Mouse (Mus musculus) myocyte (in vitro differentiated cells): ENCODE data around the gene Ddx18. TPM values are rescaled to one million over a fixed set of nuclear protein-coding genes. Genes with fewer than 3 reads are reported as not detected.

Source experiments
- H3K27me3 ChIP-seq: one replicate; pipeline ENCODE4 v1.6.1; 2011; ENCODE audit not compliant: control insufficient read depth, insufficient read depth, insufficient read length
- H3K36me3 ChIP-seq: one replicate; pipeline ENCODE4 v1.6.1; 2011; ENCODE audit not compliant: control insufficient read depth, insufficient read depth
- H3K4me2 ChIP-seq: one replicate; pipeline ENCODE4 v1.6.1; 2011; ENCODE audit warnings: low read depth, control low read depth
- H3K4me3 ChIP-seq: one replicate; pipeline ENCODE4 v1.5.1; 2011; ENCODE audit warnings: mild to moderate bottlenecking, control low read depth, moderate library complexity
- H3K79me2 ChIP-seq: one replicate; pipeline ENCODE4 v1.6.1; 2011; ENCODE audit not compliant: control insufficient read depth, insufficient read depth
- H3ac ChIP-seq: one replicate; pipeline ENCODE4 v1.6.1; 2011; ENCODE audit not compliant: control insufficient read depth, insufficient read length
- CEBPB ChIP-seq: IDR thresholded peaks from 2 replicates; pipeline ENCODE4 v1.6.1; 2011; ENCODE audit warnings: mild to moderate bottlenecking, moderate library complexity; ENCODE audit not compliant: poor library complexity, insufficient read depth, severe bottlenecking
- E2F4 ChIP-seq: IDR thresholded peaks from one replicate; pipeline ENCODE4 v1.6.1; 2011; ENCODE audit warnings: mild to moderate bottlenecking, control low read depth, moderate library complexity; ENCODE audit not compliant: insufficient read depth
- MAX ChIP-seq: IDR thresholded peaks from one replicate; pipeline ENCODE4 v1.6.1; 2011; ENCODE audit warnings: low read depth, mild to moderate bottlenecking, control low read depth
- MYOD1 ChIP-seq, 3 experiments: IDR thresholded peaks; one replicate each; pipeline ENCODE4 v1.6.1; 2011; ENCODE audit warnings: control low read depth in 2 of 3, low read depth in 2 of 3, mild to moderate bottlenecking in 2 of 3, moderate library complexity in 1 of 3; ENCODE audit not compliant: insufficient read length in 2 of 3, control insufficient read depth in 1 of 3
- MYOG ChIP-seq, 3 experiments: IDR thresholded peaks; one replicate each; pipeline ENCODE4 v1.6.1; 2011; ENCODE audit warnings: control low read depth in 2 of 3, low read depth in 2 of 3, mild to moderate bottlenecking in 2 of 3; ENCODE audit not compliant: insufficient read length in 2 of 3, control insufficient read depth in 1 of 3, insufficient read depth in 1 of 3
- POLR2A ChIP-seq: IDR thresholded peaks from one replicate; pipeline ENCODE4 v1.6.1; 2011; ENCODE audit warnings: low read depth, mild to moderate bottlenecking, control low read depth, moderate library complexity; ENCODE audit not compliant: insufficient read length
- POLR2AphosphoS2 ChIP-seq: IDR thresholded peaks from one replicate; pipeline ENCODE4 v1.6.1; 2011; ENCODE audit warnings: low read depth, control low read depth; ENCODE audit not compliant: insufficient read length
- REST ChIP-seq: IDR thresholded peaks from one replicate; pipeline ENCODE4 v1.6.1; 2011; ENCODE audit warnings: mild to moderate bottlenecking, control low read depth, moderate library complexity; ENCODE audit not compliant: insufficient read depth, insufficient read length
- SRF ChIP-seq: IDR thresholded peaks from one replicate; pipeline ENCODE4 v1.6.1; 2011; ENCODE audit warnings: low read depth; ENCODE audit not compliant: control insufficient read depth, insufficient read length
- TCF12 ChIP-seq: IDR thresholded peaks from one replicate; pipeline ENCODE4 v1.6.1; 2011; ENCODE audit warnings: mild to moderate bottlenecking, control low read depth; ENCODE audit not compliant: poor library complexity, insufficient read depth, severe bottlenecking
- TCF3 ChIP-seq: IDR thresholded peaks from one replicate; pipeline ENCODE4 v1.6.1; 2011; ENCODE audit warnings: low read depth, control low read depth; ENCODE audit not compliant: insufficient read length
- USF1 ChIP-seq: IDR thresholded peaks from one replicate; pipeline ENCODE4 v1.6.1; 2011; ENCODE audit warnings: low read depth, mild to moderate bottlenecking, control low read depth, moderate library complexity
- polyA plus RNA-seq: library from polyadenylated mRNA; unstranded; fragments of >200 nt; fragmentation: generic; extraction: Trizol; gene quantifications from one replicate; pipeline ENCODE4 v1.2.1, GENCODE M21; 2012; ENCODE audit warnings: missing spikeins

The Ddx18 gene
- polyA plus RNA-seq, 1 experiment = 31.3 TPM

DNA sequence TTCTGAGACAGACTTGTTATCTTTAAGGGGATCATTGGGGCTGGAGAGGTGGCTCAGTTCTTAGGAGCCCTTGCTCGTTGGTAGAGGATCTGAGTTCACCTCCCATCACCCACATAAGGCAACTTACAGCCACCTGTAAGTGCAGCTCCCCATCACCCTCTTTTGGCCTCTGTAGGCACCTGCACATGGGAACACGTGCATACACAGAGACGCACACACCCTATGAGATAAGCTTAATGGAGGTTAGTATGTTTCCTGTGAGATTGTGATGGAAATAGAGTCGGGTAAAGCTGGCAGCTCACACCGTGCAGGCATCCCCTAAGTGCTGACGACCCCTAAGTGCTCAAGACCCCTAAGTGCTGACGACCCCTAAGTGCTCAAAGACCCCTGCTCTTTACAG lies 36.4 kb downstream of the Ddx18 start:
- Histone ChIP-seq H3K79me2 (no peaks in the 10 kb centered on the region), H3K4me2 (no peak overlapping the region), H3K4me3 (no peak overlapping the region), H3ac (no peak overlapping the region), H3K36me3 (no peaks in the 10 kb centered on the region), H3K27me3 (peaks cover 6% of the 10 kb centered on the region)
- TF ChIP-seq MYOD1 (IDR thresholded peaks at IDR 0.05; ENCODE audit: control insufficient read depth in 1 of 3, insufficient read length in 2 of 3, low read depth in 2 of 3) (no peak), SRF (no peak), MAX (no peak), E2F4 (no peak), MYOG (IDR thresholded peaks at IDR 0.05; ENCODE audit: control insufficient read depth in 1 of 3, insufficient read depth in 1 of 3, insufficient read length in 2 of 3, low read depth in 2 of 3) (no peak), POLR2A (no peak)

GRCm38 (mm10) chr1:121529286-121529685 lies 38.5 kb downstream of the Ddx18 start:
- no peak overlapping the region for H3ac ChIP-seq
- no peak overlapping the region for H3K4me3 ChIP-seq
- H3K79me2 ChIP-seq = no peaks in the 10 kb centered on the region
- no peak overlapping the region for H3K4me2 ChIP-seq
- no peaks in the 10 kb centered on the region for H3K36me3 ChIP-seq
- H3K27me3 ChIP-seq = peaks cover 6% of the 10 kb centered on the region
- TF ChIP-seq SRF = no peak

DNA sequence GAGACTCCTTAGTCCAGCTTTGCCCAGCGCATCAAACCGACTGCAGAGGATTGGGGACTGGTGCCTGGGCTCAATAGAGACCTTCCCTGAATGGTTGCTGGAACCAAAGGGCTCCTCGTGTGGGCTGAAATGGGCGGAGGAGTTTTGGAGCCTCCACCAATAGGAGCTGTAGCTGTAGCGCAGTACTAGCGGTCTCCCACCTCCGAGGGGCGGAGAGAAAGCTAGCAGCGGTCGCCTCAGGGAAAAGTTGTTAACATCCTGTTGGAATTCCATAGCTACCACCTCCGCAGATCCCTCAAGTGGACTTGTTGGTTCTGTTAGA lies 39.4 kb downstream of the Ddx18 start, which contains the start of gene Htr5b:
Gene Htr5b, minus strand, starts transcription at position 67 of the 322 bp plus-strand sequence.
- TF ChIP-seq MYOG (IDR thresholded peaks at IDR 0.05; ENCODE audit: control insufficient read depth in 1 of 3, insufficient read depth in 1 of 3, insufficient read length in 2 of 3, low read depth in 2 of 3) = no peak
- TF ChIP-seq REST = no peak
- no peak for TF ChIP-seq TCF12
- no peak for TF ChIP-seq E2F4
- no peak for TF ChIP-seq SRF
- no peak for TF ChIP-seq TCF3
- Histone ChIP-seq H3K4me2 (no peak within 1 kb of the TSS), H3K36me3 (no peaks in the 10 kb centered on the region), H3ac (no peak within 1 kb of the TSS), H3K27me3 (peaks cover 6% of the 10 kb centered on the region), H3K79me2 (no peaks in the 10 kb centered on the region), H3K4me3 (no peak within 1 kb of the TSS)

- H3K27me3 ChIP-seq = peaks cover under 1% of the 10 kb centered on the region
- H3ac ChIP-seq = no peak overlapping the region
- H3K4me2 ChIP-seq = no peak overlapping the region
- no peaks in the 10 kb centered on the region for H3K79me2 ChIP-seq
- H3K4me3 ChIP-seq = no peak overlapping the region
- TF ChIP-seq USF1 (no peak), TCF12 (no peak), SRF (no peak), E2F4 (no peak), CEBPB (no peak), MYOG (IDR thresholded peaks at IDR 0.05; ENCODE audit: control insufficient read depth in 1 of 3, insufficient read depth in 1 of 3, insufficient read length in 2 of 3, low read depth in 2 of 3) (no peak), TCF3 (no peak)
- no peaks in the 10 kb centered on the region for H3K36me3 ChIP-seq
Measured at GRCm38 (mm10) chr1:121527600-121528398, 40.0 kb downstream of the Ddx18 start.

- Histone ChIP-seq H3K36me3 (no peaks in the 10 kb centered on the region), H3K79me2 (no peaks in the 10 kb centered on the region), H3K4me2 (no peak overlapping the region), H3K27me3 (no peaks in the 10 kb centered on the region), H3ac (no peak overlapping the region), H3K4me3 (no peak overlapping the region)
- no peak for TF ChIP-seq POLR2A
Measured at GRCm38 (mm10) chr1:121527061-121527460, 40.7 kb downstream of the Ddx18 start.

DNA sequence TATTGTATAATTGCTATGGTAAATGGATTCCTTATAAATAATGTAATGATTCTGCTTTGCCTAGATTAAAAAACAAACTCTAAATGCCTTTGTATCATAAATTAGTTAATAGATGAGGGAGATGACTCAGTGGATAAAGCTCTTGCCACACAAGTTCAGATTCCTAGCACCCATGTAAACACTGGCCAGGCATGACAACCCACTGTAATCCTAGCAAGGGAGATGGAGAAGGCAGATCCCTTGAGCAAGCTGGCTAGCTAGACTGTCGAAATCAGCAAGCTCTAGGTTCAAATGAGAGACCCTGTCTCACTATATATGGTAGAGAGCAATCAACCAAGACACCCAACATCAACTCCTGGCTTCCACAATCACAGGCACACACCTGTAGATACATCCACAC lies 49.2 kb downstream of the Ddx18 start:
- H3K4me3 ChIP-seq = no peak overlapping the region
- H3K79me2 ChIP-seq = no peaks in the 10 kb centered on the region
- no peak overlapping the region for H3K4me2 ChIP-seq
- no peak for TF ChIP-seq REST
- no peak for TF ChIP-seq POLR2A
- no peak for TF ChIP-seq E2F4
- TF ChIP-seq CEBPB = no peak
- TF ChIP-seq USF1 = no peak
- TF ChIP-seq POLR2AphosphoS2 = no peak
- TF ChIP-seq MYOD1 (IDR thresholded peaks at IDR 0.05; ENCODE audit: control insufficient read depth in 1 of 3, insufficient read length in 2 of 3, low read depth in 2 of 3) = no peak
- TF ChIP-seq TCF12 = no peak
- TF ChIP-seq TCF3 = no peak
- TF ChIP-seq SRF = no peak
- no peak for TF ChIP-seq MYOG (IDR thresholded peaks at IDR 0.05; ENCODE audit: control insufficient read depth in 1 of 3, insufficient read depth in 1 of 3, insufficient read length in 2 of 3, low read depth in 2 of 3)
- no peak overlapping the region for H3ac ChIP-seq
- no peaks in the 10 kb centered on the region for H3K36me3 ChIP-seq
- no peaks in the 10 kb centered on the region for H3K27me3 ChIP-seq
